Mouse (Mus musculus): ENCODE measurements around the gene Cfap69. TPM values are rescaled to one million over a fixed set of nuclear protein-coding genes. Genes with fewer than 3 reads are reported as not detected.

Cfap69 gene
- polyA plus RNA-seq, 1 experiment from 2014 or later: 6.4 TPM

- no peaks in the 10 kb centered on the region for H3K4me1 ChIP-seq
- no peak overlapping the region for H3K27ac ChIP-seq
- H3K4me3 ChIP-seq: no peak overlapping the region
- ATAC-seq (ENCODE audit: low FRiP score, low read depth): no peak
- H3K9me3 ChIP-seq: no peaks in the 10 kb centered on the region
- no peaks in the 10 kb centered on the region for H3K27me3 ChIP-seq (replicated peaks)
- 59% methylated on average over 2 of the region's 2 CpGs for WGBS
- no peak overlapping the region for H3K9ac ChIP-seq
- H3K4me2 ChIP-seq (replicated peaks): no peak overlapping the region
- no peaks in the 10 kb centered on the region for H3K36me3 ChIP-seq
Observed at GRCm38 (mm10) chr5:5638496-5638895, 25.5 kb downstream of the Cfap69 start.

- no peak overlapping the region for H3K9ac ChIP-seq
- H3K4me1 ChIP-seq: no peaks in the 10 kb centered on the region
- no peaks in the 10 kb centered on the region for H3K36me3 ChIP-seq
- no peaks in the 10 kb centered on the region for H3K9me3 ChIP-seq
- no peak overlapping the region for H3K4me3 ChIP-seq
- no peaks in the 10 kb centered on the region for H3K27me3 ChIP-seq (replicated peaks)
- WGBS: 90% methylated on average over 3 of the region's 3 CpGs
- no peak for ATAC-seq (ENCODE audit: low FRiP score, low read depth)
- no peak overlapping the region for H3K27ac ChIP-seq
- H3K4me2 ChIP-seq (replicated peaks): no peak overlapping the region
Observed at GRCm38 (mm10) chr5:5625491-5625890, 38.5 kb downstream of the Cfap69 start.

- no peak for ATAC-seq (ENCODE audit: low FRiP score, low read depth)
- no peak overlapping the region for H3K4me3 ChIP-seq
- H3K27me3 ChIP-seq (replicated peaks): no peaks in the 10 kb centered on the region
- no peak overlapping the region for H3K9ac ChIP-seq
- no peaks in the 10 kb centered on the region for H3K9me3 ChIP-seq
- WGBS: 68% methylated on average over 4 of the region's 4 CpGs
- no peak overlapping the region for H3K27ac ChIP-seq
- H3K36me3 ChIP-seq: no peaks in the 10 kb centered on the region
- H3K4me1 ChIP-seq: no peaks in the 10 kb centered on the region
- no peak overlapping the region for H3K4me2 ChIP-seq (replicated peaks)
Observed at GRCm38 (mm10) chr5:5618329-5618728, 45.7 kb downstream of the Cfap69 start.

GRCm38 (mm10) chr5:5610540-5610939, 53.5 kb downstream of the Cfap69 start:
- Histone ChIP-seq H3K9ac (no peak overlapping the region), H3K9me3 (no peaks in the 10 kb centered on the region), H3K36me3 (no peaks in the 10 kb centered on the region), H3K27ac (no peak overlapping the region), H3K4me3 (no peak overlapping the region), H3K4me1 (no peaks in the 10 kb centered on the region), H3K27me3 (replicated peaks) (no peaks in the 10 kb centered on the region), H3K4me2 (replicated peaks) (no peak overlapping the region)
- 43% methylated on average over 3 of the region's 3 CpGs for WGBS
- no peak for ATAC-seq (ENCODE audit: low FRiP score, low read depth)

GRCm38 (mm10) chr5:5587686-5588085, 76.4 kb downstream of the Cfap69 start:
- Histone ChIP-seq H3K27ac (no peak overlapping the region), H3K4me2 (replicated peaks) (no peak overlapping the region), H3K9ac (no peak overlapping the region), H3K4me3 (no peak overlapping the region), H3K9me3 (no peaks in the 10 kb centered on the region), H3K27me3 (replicated peaks) (no peaks in the 10 kb centered on the region), H3K4me1 (no peaks in the 10 kb centered on the region), H3K36me3 (no peaks in the 10 kb centered on the region)
- ATAC-seq (ENCODE audit: low FRiP score, low read depth): no peak
- 89% methylated on average over 3 of the region's 3 CpGs for WGBS

GRCm38 (mm10) chr5:5573749-5574317, 90.2 kb downstream of the Cfap69 start, which contains the start of gene Gm8773:
Gene Gm8773 (plus strand): TSS chr5:5573799.
- Histone ChIP-seq H3K27ac (no peak within 1 kb of the TSS), H3K9me3 (no peaks in the 10 kb centered on the region), H3K9ac (peak within 1 kb of the TSS; percentile 48), H3K27me3 (replicated peaks) (peaks cover 2% of the 10 kb centered on the region; the same call in 1 of the 2 replicates), H3K4me2 (replicated peaks) (peak within 1 kb of the TSS; percentile 85), H3K4me1 (no peaks in the 10 kb centered on the region), H3K36me3 (no peaks in the 10 kb centered on the region), H3K4me3 (peak within 1 kb of the TSS; percentile 50)
- under 1% methylated on average over 24 of the region's 24 CpGs for WGBS
- peak; percentile 87 for ATAC-seq (ENCODE audit: low FRiP score, low read depth)

GRCm38 (mm10) chr5:5562435-5562834, 101.6 kb downstream of the Cfap69 start:
- 76% methylated on average over 3 of the region's 3 CpGs for WGBS
- Histone ChIP-seq H3K27me3 (replicated peaks) (no peaks in the 10 kb centered on the region), H3K27ac (no peak overlapping the region), H3K4me1 (0 out of 2 replicates have a peak, but pooled peaks cover 5% of the 10 kb centered on the region), H3K9me3 (no peaks in the 10 kb centered on the region), H3K36me3 (no peaks in the 10 kb centered on the region), H3K4me2 (replicated peaks) (no peak overlapping the region), H3K9ac (no peak overlapping the region), H3K4me3 (no peak overlapping the region)
- ATAC-seq (ENCODE audit: low FRiP score, low read depth): no peak

GRCm38 (mm10) chr5:5561041-5561706, 102.9 kb downstream of the Cfap69 start:
- Histone ChIP-seq H3K27ac (no peak overlapping the region), H3K9me3 (no peaks in the 10 kb centered on the region), H3K36me3 (no peaks in the 10 kb centered on the region), H3K9ac (no peak overlapping the region), H3K27me3 (replicated peaks) (no peaks in the 10 kb centered on the region), H3K4me1 (0 out of 2 replicates have a peak, but pooled peaks cover 5% of the 10 kb centered on the region), H3K4me2 (replicated peaks) (no peak overlapping the region), H3K4me3 (no peak overlapping the region)
- no peak for ATAC-seq (ENCODE audit: low FRiP score, low read depth)
- WGBS: 77% methylated on average over 4 of the region's 4 CpGs

- peak overlapping the region; percentile 53 for H3K9ac ChIP-seq
- no peak overlapping the region for H3K27ac ChIP-seq
- H3K4me3 ChIP-seq: peak overlapping the region; percentile 50
- H3K9me3 ChIP-seq: no peaks in the 10 kb centered on the region
- 0 out of 2 replicates have a peak, but pooled peaks cover 5% of the 10 kb centered on the region for H3K4me1 ChIP-seq
- ATAC-seq (ENCODE audit: low FRiP score, low read depth): no peak; the same call in 1 of the 2 replicates
- H3K36me3 ChIP-seq: peaks cover 5% of the 10 kb centered on the region
- H3K4me2 ChIP-seq (replicated peaks): peak overlapping the region; percentile 66
- no peaks in the 10 kb centered on the region for H3K27me3 ChIP-seq (replicated peaks)
- 52% methylated on average over 8 of the region's 8 CpGs for WGBS
Observed at GRCm38 (mm10) chr5:5559798-5560197, 104.2 kb downstream of the Cfap69 start.

GRCm38 (mm10) chr5:5559079-5559740, 104.8 kb downstream of the Cfap69 start, which contains the start of gene Gtpbp10:
Gene Gtpbp10 (minus strand): TSS chr5:5559538.
- H3K4me2 ChIP-seq (replicated peaks): peak within 1 kb of the TSS; percentile 66
- under 1% methylated on average over 43 of the region's 43 CpGs for WGBS
- 0 out of 2 replicates have a peak, but pooled peaks cover 5% of the 10 kb centered on the region for H3K4me1 ChIP-seq
- peak within 1 kb of the TSS; percentile 53 for H3K9ac ChIP-seq
- peak within 1 kb of the TSS; percentile 50 for H3K4me3 ChIP-seq
- peak; percentile 100 for ATAC-seq (ENCODE audit: low FRiP score, low read depth)
- H3K9me3 ChIP-seq: no peaks in the 10 kb centered on the region
- peaks cover 11% of the 10 kb centered on the region for H3K36me3 ChIP-seq
- H3K27ac ChIP-seq: no peak within 1 kb of the TSS
- H3K27me3 ChIP-seq (replicated peaks): no peaks in the 10 kb centered on the region

GRCm38 (mm10) chr5:5551110-5551509, 112.9 kb downstream of the Cfap69 start:
- H3K4me1 ChIP-seq: no peaks in the 10 kb centered on the region
- H3K27ac ChIP-seq: no peak overlapping the region
- no peak overlapping the region for H3K4me3 ChIP-seq
- WGBS: 82% methylated on average over 1 of the region's 1 CpGs
- no peak overlapping the region for H3K9ac ChIP-seq
- H3K9me3 ChIP-seq: no peaks in the 10 kb centered on the region
- H3K36me3 ChIP-seq: peaks cover 57% of the 10 kb centered on the region
- no peaks in the 10 kb centered on the region for H3K27me3 ChIP-seq (replicated peaks)
- H3K4me2 ChIP-seq (replicated peaks): no peak overlapping the region
- no peak for ATAC-seq (ENCODE audit: low FRiP score, low read depth)

GRCm38 (mm10) chr5:5540385-5540784, 123.7 kb downstream of the Cfap69 start:
- WGBS: 80% methylated on average over 3 of the region's 3 CpGs
- Histone ChIP-seq H3K27ac (no peak overlapping the region), H3K4me3 (no peak overlapping the region), H3K4me1 (no peaks in the 10 kb centered on the region), H3K27me3 (replicated peaks) (no peaks in the 10 kb centered on the region), H3K4me2 (replicated peaks) (no peak overlapping the region), H3K9ac (no peak overlapping the region), H3K9me3 (no peaks in the 10 kb centered on the region), H3K36me3 (peaks cover 49% of the 10 kb centered on the region)
- ATAC-seq (ENCODE audit: low FRiP score, low read depth): no peak

Measured in neural tube, embryonic 12.5 days (tissue).